Mouse (Mus musculus) T-helper 17 cell (primary cell): ENCODE data around the gene Nim1k.

ENCODE experiments used
- in situ Hi-C, 2 experiments: fragments of 300-600 bp; cut with MboI, MseI; formaldehyde crosslinking; loops; 1 replicate in 1 of 2; 2 replicates in 1 of 2; pipeline ENCODE4 v1.15.1; 2025; ENCODE audit warnings: high pct_unique_total_duplicates in 2 of 2

Gene Nim1k

GRCm38 (mm10) chr13:119755681-119756471 is at the start of gene Nim1k:
TSS of gene Nim1k (minus strand) at chr13:119755882.
- in situ Hi-C loops: no loop called here

- in situ Hi-C loops: loop anchor here in 1 of 2 experiments (25.0 kb wide), 1 partner anchor 1410 kb away; the partner anchor contains the start of genes B430218F22Rik and Mrps30
Measured at GRCm38 (mm10) chr13:119797656-119798055, 42.0 kb upstream of the Nim1k start.

GRCm38 (mm10) chr13:119792791-119793404 is 37.2 kb upstream of the Nim1k start:
- in situ Hi-C loops: loop anchor here in 1 of 2 experiments (25.0 kb wide), 1 partner anchor 1406 kb away; the partner anchor contains the start of genes B430218F22Rik and Mrps30

GRCm38 (mm10) chr13:119791580-119792135 is 36.0 kb upstream of the Nim1k start:
- in situ Hi-C loops: loop anchor here in 1 of 2 experiments (25.0 kb wide), 1 partner anchor 1404 kb away; the partner anchor contains the start of genes B430218F22Rik and Mrps30

GRCm38 (mm10) chr13:119790761-119791579 is 35.3 kb upstream of the Nim1k start, which contains the start of gene Zfp131:
TSS of gene Zfp131 (minus strand) at chr13:119790889.
- in situ Hi-C loops: loop anchor here in 1 of 2 experiments (25.0 kb wide), 1 partner anchor 1404 kb away; the partner anchor contains the start of genes B430218F22Rik and Mrps30

- in situ Hi-C loops: loop anchor here in 1 of 2 experiments (5.0 to 25.0 kb wide), 2 partner anchors 98 to 1403 kb away; partner anchors contain the start of genes B430218F22Rik, Hmgcs1 and Mrps30
Measured at GRCm38 (mm10) chr13:119789851-119790717, 34.4 kb upstream of the Nim1k start.

- in situ Hi-C loops: loop anchor here in 1 of 2 experiments (25.0 kb wide), 1 partner anchor 1396 kb away; the partner anchor contains the start of genes B430218F22Rik and Mrps30
Measured at GRCm38 (mm10) chr13:119783581-119783980, 27.9 kb upstream of the Nim1k start.

- in situ Hi-C loops: loop anchor here in 1 of 2 experiments (5.0 kb wide), 1 partner anchor 301 kb away; no protein-coding TSS in a partner anchor
Measured at GRCm38 (mm10) chr13:119768541-119768940, 12.9 kb upstream of the Nim1k start.

GRCm38 (mm10) chr13:119766480-119766879 is 10.8 kb upstream of the Nim1k start:
- in situ Hi-C loops: loop anchor here in 1 of 2 experiments (5.0 kb wide), 1 partner anchor 299 kb away; no protein-coding TSS in a partner anchor

GRCm38 (mm10) chr13:119756831-119757230 is 1.1 kb upstream of the Nim1k start:
- in situ Hi-C loops: no loop called here

- in situ Hi-C loops: no loop called here
Measured at GRCm38 (mm10) chr13:119755141-119755547, 538 bp downstream of the Nim1k start.

- in situ Hi-C loops: no loop called here
Measured at GRCm38 (mm10) chr13:119754635-119755020, 1.1 kb downstream of the Nim1k start.

GRCm38 (mm10) chr13:119753859-119754634 is 1.6 kb downstream of the Nim1k start:
- in situ Hi-C loops: no loop called here

- in situ Hi-C loops: loop anchor here (10.0 to 25.0 kb wide), 2 partner anchors 260 to 882 kb away; partner anchors contain the start of genes 3110070M22Rik (in 1 of the 2) and Tmem267 (in 1 of the 2)
Measured at GRCm38 (mm10) chr13:119746930-119747329, 8.8 kb downstream of the Nim1k start.

- in situ Hi-C loops: loop anchor here (10.0 to 25.0 kb wide), 2 partner anchors 256 to 879 kb away; partner anchors contain the start of genes 3110070M22Rik (in 1 of the 2) and Tmem267 (in 1 of the 2)
Measured at GRCm38 (mm10) chr13:119743470-119743869, 12.2 kb downstream of the Nim1k start.

GRCm38 (mm10) chr13:119742711-119743415 is 12.8 kb downstream of the Nim1k start:
- in situ Hi-C loops: loop anchor here (10.0 to 25.0 kb wide), 2 partner anchors 256 to 878 kb away; partner anchors contain the start of genes 3110070M22Rik (in 1 of the 2) and Tmem267 (in 1 of the 2)

GRCm38 (mm10) chr13:119741390-119742237 is 14.1 kb downstream of the Nim1k start:
- in situ Hi-C loops: loop anchor here (10.0 to 25.0 kb wide), 2 partner anchors 254 to 877 kb away; partner anchors contain the start of genes 3110070M22Rik (in 1 of the 2) and Tmem267 (in 1 of the 2)
